In the genomic region with DNA sequence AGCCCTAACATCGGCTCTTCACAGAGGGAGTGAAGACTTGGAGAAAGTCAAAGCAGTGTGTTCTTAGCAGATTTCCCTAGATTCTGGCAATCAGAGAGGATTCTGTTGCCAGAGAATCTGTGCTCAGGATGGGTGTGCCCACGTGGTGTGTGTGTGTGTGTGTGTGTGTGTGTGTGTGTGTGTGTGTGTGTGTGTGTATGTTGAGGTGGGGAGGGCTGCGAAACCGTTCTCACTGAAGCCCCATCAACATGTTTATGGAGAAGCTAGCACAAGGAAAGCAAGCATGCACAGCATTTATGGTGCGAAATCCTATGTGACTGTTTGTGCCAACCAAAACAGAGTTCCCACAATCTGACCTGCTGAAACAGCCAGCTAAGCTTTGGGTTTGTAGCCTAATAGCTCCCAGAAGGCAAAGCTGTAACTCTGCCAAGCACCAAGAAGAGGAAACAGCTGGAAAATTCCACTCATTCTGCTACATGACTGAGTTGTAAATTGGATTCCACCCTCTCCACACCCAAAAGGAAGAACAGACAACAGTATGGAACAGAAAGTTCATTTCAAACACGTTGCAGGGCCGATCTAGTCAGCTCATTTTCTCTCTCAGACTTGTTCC, we compare ENCODE assay signal across 9 mouse cellular contexts. TPM values are rescaled to one million over a fixed set of nuclear protein-coding genes. Genes with fewer than 3 reads are reported as not detected.
DNase-seq lines count a peak whose midpoint lies in the region; ATAC-seq lines count a peak whose summit lies in the region.
"Had no signal": no experiment of that assay in that cellular context is flagged by ENCODE, and none has a peak within 500 bp of the region (broad histone marks: within the 10 kb centered on the region; RNA-seq: fewer than 3 reads in every experiment).

No protein-coding gene starts in this region.

- 0 out of 2 replicates have a peak overlapping the region, but pooled peaks have one; percentile 13 for H3K27ac ChIP-seq in neural tube, embryonic 13.5 days (replicated peaks)
- peak overlapping the region; percentile 83 for H3K27ac ChIP-seq in intestine, embryonic 16.5 days (ENCODE audit: low read length)
- peak overlapping the region; percentile 85 for H3K27ac ChIP-seq in stomach, embryonic 16.5 days (ENCODE audit: low read length)
- H3K27ac ChIP-seq in hindbrain, embryonic 12.5 days = no peak overlapping the region
- H3K27ac ChIP-seq: liver, embryonic 15.5 days had no signal

- H3K9me3 ChIP-seq in neural tube, embryonic 13.5 days = no peaks in the 10 kb centered on the region
- H3K9me3 ChIP-seq in intestine, embryonic 16.5 days (ENCODE audit: control insufficient read depth, low read length) = no peaks in the 10 kb centered on the region
- H3K9me3 ChIP-seq in stomach, embryonic 16.5 days (replicated peaks; ENCODE audit: control insufficient read depth, low read length) = no peaks in the 10 kb centered on the region
- no peaks in the 10 kb centered on the region for H3K9me3 ChIP-seq in hindbrain, embryonic 12.5 days (replicated peaks)
- H3K9me3 ChIP-seq: liver, embryonic 15.5 days had no signal

- H3K36me3 ChIP-seq in neural tube, embryonic 13.5 days = no peaks in the 10 kb centered on the region
- 0 out of 2 replicates have a peak, but pooled peaks cover 2% of the 10 kb centered on the region for H3K36me3 ChIP-seq in intestine, embryonic 16.5 days (ENCODE audit: control insufficient read depth, insufficient read depth, low read length)
- H3K36me3 ChIP-seq in stomach, embryonic 16.5 days (ENCODE audit: control insufficient read depth, insufficient read depth, low read length) = peaks cover 6% of the 10 kb centered on the region; the same call in 1 of the 2 replicates
- H3K36me3 ChIP-seq in hindbrain, embryonic 12.5 days = no peaks in the 10 kb centered on the region
- H3K36me3 ChIP-seq: liver, embryonic 15.5 days had no signal

- no peaks in the 10 kb centered on the region for H3K27me3 ChIP-seq in neural tube, embryonic 13.5 days
- H3K27me3 ChIP-seq in intestine, embryonic 16.5 days (replicated peaks; ENCODE audit: control insufficient read depth, insufficient read depth, low read length) = no peaks in the 10 kb centered on the region
- no peaks in the 10 kb centered on the region for H3K27me3 ChIP-seq in stomach, embryonic 16.5 days (ENCODE audit: control insufficient read depth, insufficient read depth, low read length)
- H3K27me3 ChIP-seq in hindbrain, embryonic 12.5 days = no peaks in the 10 kb centered on the region
- H3K27me3 ChIP-seq: liver, embryonic 15.5 days had no signal

- 63% methylated on average over 7 of the region's 7 CpGs for WGBS in neural tube, embryonic 13.5 days
- 37% methylated on average over 7 of the region's 7 CpGs for WGBS in intestine, embryonic 16.5 days
- WGBS in stomach, embryonic 16.5 days = 27% methylated on average over 6 of the region's 7 CpGs
- 68% methylated on average over 7 of the region's 7 CpGs for WGBS in hindbrain, embryonic 12.5 days

- no peaks in the 10 kb centered on the region; the same call in 1 of the 2 replicates for H3K4me1 ChIP-seq in neural tube, embryonic 13.5 days (replicated peaks)
- H3K4me1 ChIP-seq in intestine, embryonic 16.5 days (ENCODE audit: control insufficient read depth, insufficient read depth, low read length) = peaks cover 4% of the 10 kb centered on the region; the same call in 1 of the 2 replicates
- peaks cover 12% of the 10 kb centered on the region; the same call in 1 of the 2 replicates for H3K4me1 ChIP-seq in stomach, embryonic 16.5 days (ENCODE audit: control insufficient read depth, insufficient read depth, low read length)
- 0 out of 2 replicates have a peak, but pooled peaks cover 3% of the 10 kb centered on the region for H3K4me1 ChIP-seq in hindbrain, embryonic 12.5 days
- H3K4me1 ChIP-seq: liver, embryonic 15.5 days had no signal

- ATAC-seq in neural tube, embryonic 13.5 days (ENCODE audit: low read depth) = no peak
- ATAC-seq in intestine, embryonic 16.5 days = peak; percentile 87
- peak; percentile 84 for ATAC-seq in stomach, embryonic 16.5 days (ENCODE audit: insufficient read depth, low FRiP score)
- ATAC-seq in hindbrain, embryonic 12.5 days (ENCODE audit: low FRiP score) = no peak

- no peak overlapping the region for H3K4me2 ChIP-seq in neural tube, embryonic 13.5 days
- peak overlapping the region; percentile 23 for H3K4me2 ChIP-seq in intestine, embryonic 16.5 days (ENCODE audit: low read depth, low read length)
- peak overlapping the region; percentile 22; the same call in 1 of the 2 replicates for H3K4me2 ChIP-seq in stomach, embryonic 16.5 days (ENCODE audit: low read depth, low read length)
- no peak overlapping the region for H3K4me2 ChIP-seq in hindbrain, embryonic 12.5 days (replicated peaks)
- H3K4me2 ChIP-seq: liver, embryonic 15.5 days had no signal

- H3K4me3 ChIP-seq in neural tube, embryonic 13.5 days = no peak overlapping the region
- H3K4me3 ChIP-seq in intestine, embryonic 16.5 days (ENCODE audit: low read length) = no peak overlapping the region
- H3K4me3 ChIP-seq in stomach, embryonic 16.5 days (replicated peaks; ENCODE audit: low read length) = no peak overlapping the region
- H3K4me3 ChIP-seq in hindbrain, embryonic 12.5 days = no peak overlapping the region
- H3K4me3 ChIP-seq: liver, embryonic 15.5 days had no signal

- DNase-seq in neural tube, embryonic 10.5 days (ENCODE audit: extremely low spot score, low spot score) = no peak
- peak; percentile 44 to 64 for DNase-seq in frontal cortex, postnatal 36 days (ENCODE audit: low spot score in 2 of 2)
- peak; percentile 18 to 46 for DNase-seq in left cerebral cortex, adult 9 months (ENCODE audit: low spot score in 2 of 2)
- DNase-seq in cerebellum, postnatal 25 days = no peak

- H3K9ac ChIP-seq in neural tube, embryonic 13.5 days = no peak overlapping the region
- H3K9ac ChIP-seq in intestine, embryonic 16.5 days (ENCODE audit: low read depth, low read length) = no peak overlapping the region
- H3K9ac ChIP-seq in stomach, embryonic 16.5 days (ENCODE audit: low read length) = no peak overlapping the region
- no peak overlapping the region for H3K9ac ChIP-seq in hindbrain, embryonic 12.5 days
- H3K9ac ChIP-seq: liver, embryonic 15.5 days had no signal

RNA-seq across cellular contexts. Expression of gene S100a10, which starts 13.7 kb away (rescaled TPM):
- polyA plus RNA-seq in neural tube, embryonic 13.5 days (2015; fragmentation: Nextera tagmentation; extraction: Ambion mirVana) = 363 and 435 TPM in 2 replicates
- polyA plus RNA-seq in intestine, embryonic 16.5 days (2015; fragmentation: Nextera tagmentation; extraction: Ambion mirVana) = 722 and 728 TPM in 2 replicates
- polyA plus RNA-seq in stomach, embryonic 16.5 days (2015; fragmentation: Nextera tagmentation; extraction: Ambion mirVana) = 575 and 603 TPM in 2 replicates
- 233 and 244 TPM in 2 replicates for polyA plus RNA-seq in hindbrain, embryonic 12.5 days (2016; fragmentation: Nextera tagmentation; extraction: Ambion mirVana)

RNA-seq across cellular contexts. Expression of gene S100a11, which starts 48.2 kb away (rescaled TPM):
- 312 and 319 TPM in 2 replicates for polyA plus RNA-seq in neural tube, embryonic 13.5 days (2015; fragmentation: Nextera tagmentation; extraction: Ambion mirVana)
- polyA plus RNA-seq in intestine, embryonic 16.5 days (2015; fragmentation: Nextera tagmentation; extraction: Ambion mirVana) = 711 and 730 TPM in 2 replicates
- polyA plus RNA-seq in stomach, embryonic 16.5 days (2015; fragmentation: Nextera tagmentation; extraction: Ambion mirVana) = 2,104 and 2,339 TPM in 2 replicates
- 606 and 628 TPM in 2 replicates for polyA plus RNA-seq in hindbrain, embryonic 12.5 days (2016; fragmentation: Nextera tagmentation; extraction: Ambion mirVana)

Comparison
In these comparisons a context has a peak if more than half of its experiments do, and no peak if none do; other contexts are left out.
1. ATAC-seq: peak in intestine, embryonic 16.5 days (single experiment) and stomach, embryonic 16.5 days (single experiment); none in neural tube, embryonic 13.5 days (single experiment) and hindbrain, embryonic 12.5 days (single experiment).
2. H3K4me2 ChIP-seq: peak in intestine, embryonic 16.5 days (single experiment) and stomach, embryonic 16.5 days (single experiment); none in neural tube, embryonic 13.5 days (single experiment) and hindbrain, embryonic 12.5 days (single experiment).
3. DNase-seq: peak in frontal cortex, postnatal 36 days (2 of 2) and left cerebral cortex, adult 9 months (2 of 2); none in neural tube, embryonic 10.5 days (single experiment) and cerebellum, postnatal 25 days (0 of 2).